Mouse (Mus musculus) hindbrain, embryonic 16.5 days (tissue): ENCODE measurements around the gene Flt3l. TPM values are rescaled to one million over a fixed set of nuclear protein-coding genes. Genes with fewer than 3 reads are reported as not detected.
"Not testable (repeated sequence)": the region's sequence is repeated elsewhere in the genome, so short reads cannot be mapped to it uniquely, and the experiment has no call there.

Experiments
- ATAC-seq: fragments of 200-750 bp; cut with Nextera tagmentation; 2 replicates; pipeline ENCODE4 v1.8.0; 2017; ENCODE audit warnings: moderate TSS enrichment, moderate library complexity
- H3K27ac ChIP-seq: fragments of 300-500 bp; sonication (generic); 2 replicates; pipeline ENCODE4 v1.5.1; 2014; ENCODE audit warnings: low read depth, mild to moderate bottlenecking, control low read depth, low read length, moderate library complexity
- H3K27me3 ChIP-seq: fragments of 300-500 bp; sonication (generic); replicated peaks from 2 replicates; pipeline ENCODE4 v1.6.1; 2014; ENCODE audit warnings: low read length; ENCODE audit not compliant: control insufficient read depth, insufficient read depth
- H3K36me3 ChIP-seq: fragments of 300-500 bp; sonication (generic); 2 replicates; pipeline ENCODE4 v1.6.1; 2014; ENCODE audit warnings: mild to moderate bottlenecking, low read length, moderate library complexity, mixed read lengths; ENCODE audit not compliant: control insufficient read depth, insufficient read depth
- H3K4me1 ChIP-seq: fragments of 300-500 bp; sonication (generic); 2 replicates; pipeline ENCODE4 v1.6.1; 2014; ENCODE audit warnings: low read depth, low read length; ENCODE audit not compliant: control insufficient read depth, insufficient read depth
- H3K4me2 ChIP-seq: fragments of 300-500 bp; sonication (generic); 2 replicates; pipeline ENCODE4 v1.6.1; 2014; ENCODE audit warnings: mild to moderate bottlenecking, low read length, control low read depth, moderate library complexity
- H3K4me3 ChIP-seq: fragments of 300-500 bp; sonication (generic); 2 replicates; pipeline ENCODE4 v1.5.1; 2014; ENCODE audit warnings: mild to moderate bottlenecking, low read length, control low read depth, moderate library complexity
- H3K9ac ChIP-seq: fragments of 300-500 bp; sonication (generic); 2 replicates; pipeline ENCODE4 v1.6.1; 2014; ENCODE audit warnings: low read depth, mild to moderate bottlenecking, control low read depth, low read length, moderate library complexity
- H3K9me3 ChIP-seq: fragments of 300-500 bp; sonication (generic); 2 replicates; pipeline ENCODE4 v1.6.1; 2014; ENCODE audit warnings: mild to moderate bottlenecking, low read length, moderate library complexity; ENCODE audit not compliant: control insufficient read depth
- WGBS: fragments of 180-500 bp; shearing (Covaris S2); extraction: QIAGEN DNeasy Blood & Tissue Kit; methylation state at CpG from one replicate; pipeline ENCODE4 v1.1.7; 2014; 5-methylcytosine and 5-hydroxymethylcytosine counted together
- polyA plus RNA-seq: library from polyadenylated mRNA; unstranded; fragments of >200 nt; fragmentation: Nextera tagmentation; extraction: Ambion mirVana; gene quantifications from 2 replicates; pipeline ENCODE4 v1.2.1, GENCODE M21; 2015

The Flt3l gene
- polyA plus RNA-seq, 1 experiment from 2014 or later = 2.8 TPM

DNA sequence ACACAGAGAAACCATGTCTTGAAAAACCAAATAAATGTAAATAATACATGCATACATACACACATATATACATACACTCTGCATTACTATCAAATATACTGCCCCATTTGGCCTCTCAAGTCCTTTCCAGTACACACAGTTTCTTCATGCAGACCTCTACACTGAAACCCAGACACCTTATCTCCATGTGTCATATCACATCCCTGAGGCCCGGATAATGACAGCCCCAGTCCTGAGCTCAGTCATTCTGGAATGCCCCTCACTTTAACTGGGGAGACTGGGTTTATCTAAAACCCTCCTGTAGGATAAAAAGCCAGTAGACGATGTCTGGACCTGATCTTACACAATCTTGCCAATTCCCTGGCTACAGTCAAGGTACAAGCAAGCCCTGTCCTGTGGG, 22.8 kb downstream of the Flt3l start:
- Histone ChIP-seq H3K27ac (no peak overlapping the region), H3K9ac (no peak overlapping the region), H3K4me1 (no peaks in the 10 kb centered on the region), H3K9me3 (no peaks in the 10 kb centered on the region), H3K27me3 (no peaks in the 10 kb centered on the region), H3K4me2 (no peak overlapping the region), H3K36me3 (0 out of 2 replicates have a peak, but pooled peaks cover 2% of the 10 kb centered on the region), H3K4me3 (no peak overlapping the region)
- ATAC-seq = no peak
- WGBS = 82% methylated on average over 2 of the region's 2 CpGs

DNA sequence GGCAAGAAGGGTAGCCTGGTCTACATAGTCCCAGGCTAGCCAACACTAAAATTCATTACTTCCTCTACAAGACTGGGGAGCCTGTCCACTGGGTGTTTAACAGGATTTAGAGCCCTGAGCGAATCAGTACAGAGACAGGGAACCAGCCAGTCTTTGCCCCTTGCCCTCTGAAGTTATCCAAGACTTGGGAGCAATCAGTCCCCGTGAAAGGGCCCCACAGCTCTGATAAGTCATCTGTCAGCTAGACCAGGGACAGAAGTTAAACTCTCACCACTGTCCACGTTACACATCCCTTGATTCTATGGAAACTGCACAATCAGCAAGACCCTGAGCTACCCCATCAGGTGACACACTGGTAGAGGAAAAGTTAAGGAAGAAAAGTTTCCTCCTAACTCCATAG, 23.7 kb downstream of the Flt3l start:
- 75% methylated on average over 3 of the region's 3 CpGs for WGBS
- ATAC-seq = no peak
- Histone ChIP-seq H3K4me2 (no peak overlapping the region), H3K4me3 (no peak overlapping the region), H3K27ac (no peak overlapping the region), H3K9ac (no peak overlapping the region), H3K27me3 (no peaks in the 10 kb centered on the region), H3K9me3 (no peaks in the 10 kb centered on the region), H3K4me1 (no peaks in the 10 kb centered on the region), H3K36me3 (no peaks in the 10 kb centered on the region)

DNA sequence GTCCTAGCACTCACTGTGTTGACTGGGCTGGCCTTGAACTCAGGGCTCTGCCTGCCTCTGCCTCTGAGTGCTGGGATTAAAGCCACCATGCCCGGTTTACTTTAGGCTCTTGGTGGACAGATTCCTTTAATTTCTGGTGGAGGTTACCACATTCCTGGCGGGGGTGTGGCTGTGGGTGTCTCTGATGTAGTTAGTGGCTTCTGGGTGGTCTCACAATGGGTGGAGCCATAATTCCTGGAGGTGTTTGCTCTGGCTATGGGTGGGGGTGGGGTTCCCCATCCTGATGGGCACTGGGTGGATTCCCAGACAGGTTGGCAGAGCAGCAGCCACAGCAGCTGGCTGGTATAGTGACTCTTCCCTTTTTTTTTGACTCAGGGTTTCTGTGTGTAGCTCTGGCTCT, 24.3 kb downstream of the Flt3l start:
- no peak overlapping the region for H3K27ac ChIP-seq
- no peak overlapping the region for H3K4me2 ChIP-seq
- no peaks in the 10 kb centered on the region for H3K36me3 ChIP-seq
- no peak overlapping the region for H3K4me3 ChIP-seq
- no peaks in the 10 kb centered on the region for H3K9me3 ChIP-seq
- WGBS = 72% methylated on average over 2 of the region's 2 CpGs
- no peak for ATAC-seq
- no peaks in the 10 kb centered on the region for H3K27me3 ChIP-seq
- H3K4me1 ChIP-seq = no peaks in the 10 kb centered on the region
- no peak overlapping the region for H3K9ac ChIP-seq

DNA sequence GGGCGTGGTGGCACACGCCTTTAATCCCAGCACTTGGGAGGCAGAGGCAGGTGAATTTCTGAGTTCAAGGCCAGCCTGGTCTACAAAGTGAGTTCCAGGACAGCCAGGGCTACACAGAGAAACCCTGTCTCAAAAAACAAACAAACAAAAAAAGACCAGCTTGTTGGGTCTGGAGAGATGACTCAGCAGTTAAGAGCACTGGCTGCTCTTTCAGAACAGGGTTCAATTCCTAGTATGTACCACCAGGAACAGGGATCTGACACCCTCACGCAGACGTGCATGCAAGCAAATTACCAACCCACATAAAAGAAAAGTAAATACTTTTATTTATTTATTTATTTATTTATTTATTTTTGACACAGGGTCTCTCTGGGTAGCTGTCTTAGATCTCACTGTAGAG, 26.1 kb downstream of the Flt3l start:
- 90% methylated on average over 4 of the region's 4 CpGs for WGBS
- H3K4me2 ChIP-seq, H3K27me3 ChIP-seq, H3K9me3 ChIP-seq, H3K27ac ChIP-seq, H3K4me3 ChIP-seq, H3K4me1 ChIP-seq, H3K9ac ChIP-seq, ATAC-seq, H3K36me3 ChIP-seq: not testable (repeated sequence)

DNA sequence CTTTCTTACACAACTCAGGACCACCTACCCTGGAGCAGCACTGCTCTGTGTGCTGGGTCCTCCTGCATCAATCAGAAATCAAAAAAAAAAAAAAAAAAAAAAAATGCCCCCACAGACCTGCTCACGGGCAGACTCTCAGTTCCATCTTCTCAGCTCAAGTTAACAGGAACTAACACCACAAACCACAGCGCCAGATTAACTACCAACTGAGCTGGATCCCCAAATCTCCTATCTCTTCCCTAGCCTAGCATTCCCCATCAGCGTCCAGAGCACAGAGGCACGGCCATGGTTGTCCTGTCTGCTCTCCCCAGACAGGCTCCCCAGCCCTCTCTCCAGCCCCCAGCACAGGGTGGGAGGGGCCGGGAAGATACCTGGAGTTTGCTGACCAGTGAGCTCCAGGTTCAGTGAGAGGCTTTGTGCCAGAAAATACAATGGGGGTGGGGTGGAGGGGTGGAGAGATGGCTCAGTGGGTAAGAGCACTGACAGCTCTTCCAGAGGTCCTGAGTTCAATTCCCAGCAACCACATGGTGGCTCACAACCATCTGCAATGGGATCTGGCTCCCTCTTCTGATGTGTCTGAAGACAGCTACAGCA, 29.1 kb downstream of the Flt3l start:
- no peak overlapping the region for H3K9ac ChIP-seq
- ATAC-seq = no peak
- no peaks in the 10 kb centered on the region for H3K9me3 ChIP-seq
- no peak overlapping the region for H3K4me3 ChIP-seq
- WGBS = 54% methylated on average over 5 of the region's 5 CpGs
- H3K4me1 ChIP-seq = no peaks in the 10 kb centered on the region
- no peak overlapping the region for H3K4me2 ChIP-seq
- no peaks in the 10 kb centered on the region for H3K27me3 ChIP-seq
- no peaks in the 10 kb centered on the region for H3K36me3 ChIP-seq
- H3K27ac ChIP-seq = no peak overlapping the region

DNA sequence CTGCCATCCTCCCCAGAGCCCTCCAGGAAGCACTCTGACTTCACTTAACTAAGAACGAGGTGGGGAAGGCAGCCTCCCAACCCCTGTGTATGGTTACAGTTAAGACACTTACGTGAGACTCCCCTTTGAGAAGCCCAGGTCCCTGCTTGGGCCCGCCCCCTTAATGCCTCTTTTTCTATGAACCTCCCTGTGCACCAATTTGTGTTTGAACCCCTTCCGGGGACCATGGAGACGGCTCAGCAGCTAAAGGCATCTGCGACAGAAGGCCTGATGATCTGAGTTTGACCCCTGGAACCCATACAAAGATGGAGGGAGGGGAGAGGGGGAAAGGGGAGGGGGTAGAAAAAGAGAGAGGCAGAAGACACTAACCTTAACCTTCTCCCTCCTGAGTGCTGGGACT, 29.8 kb downstream of the Flt3l start:
- Histone ChIP-seq H3K4me3 (no peak overlapping the region), H3K27ac (no peak overlapping the region), H3K9me3 (no peaks in the 10 kb centered on the region), H3K27me3 (no peaks in the 10 kb centered on the region), H3K4me1 (no peaks in the 10 kb centered on the region), H3K9ac (no peak overlapping the region), H3K36me3 (no peaks in the 10 kb centered on the region), H3K4me2 (no peak overlapping the region)
- no peak for ATAC-seq
- WGBS = 21% methylated on average over 6 of the region's 6 CpGs

DNA sequence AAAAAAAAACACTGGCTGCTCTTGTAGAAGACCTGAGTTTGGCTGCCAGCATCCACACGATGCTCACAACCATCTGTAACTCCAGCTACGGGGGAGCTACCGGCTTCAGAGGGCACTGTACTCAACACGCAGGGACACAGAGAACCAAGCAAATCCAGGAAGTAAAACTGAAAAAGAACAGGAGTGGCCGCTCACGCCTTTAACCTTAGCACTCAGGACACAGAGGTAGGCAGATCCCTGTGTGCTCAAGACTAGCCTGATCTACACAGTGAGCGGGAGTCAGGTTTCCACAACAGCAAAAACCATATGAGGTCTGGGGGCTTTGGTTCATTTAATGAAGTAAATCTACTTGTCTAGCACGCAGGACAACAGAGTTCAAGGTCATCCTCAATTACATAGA, 30.7 kb downstream of the Flt3l start:
- Histone ChIP-seq H3K4me3 (no peak overlapping the region), H3K4me1 (no peaks in the 10 kb centered on the region), H3K9me3 (no peaks in the 10 kb centered on the region), H3K36me3 (no peaks in the 10 kb centered on the region), H3K9ac (no peak overlapping the region), H3K27ac (no peak overlapping the region), H3K27me3 (no peaks in the 10 kb centered on the region), H3K4me2 (no peak overlapping the region)
- 79% methylated on average over 8 of the region's 8 CpGs for WGBS
- no peak for ATAC-seq

DNA sequence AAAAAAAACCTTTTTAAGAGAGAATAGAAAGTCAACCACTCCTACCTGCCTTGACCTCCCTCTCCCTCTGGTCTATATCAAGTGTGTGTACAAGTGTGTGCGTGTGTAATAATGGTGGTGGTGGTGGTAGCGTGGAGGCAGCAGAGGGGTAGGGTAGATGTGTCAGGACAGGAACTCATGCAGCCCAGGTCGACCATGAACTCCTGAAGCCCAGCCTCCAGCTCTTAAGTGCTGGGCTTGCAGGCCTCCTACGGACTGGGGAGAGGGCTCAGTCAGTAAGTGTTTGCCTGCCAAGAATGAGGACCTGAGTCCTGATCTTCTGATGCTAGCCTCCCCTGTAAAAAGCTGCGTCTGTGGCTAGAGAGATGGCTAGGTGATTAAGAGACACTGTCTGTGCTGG, 31.3 kb downstream of the Flt3l start:
- Histone ChIP-seq H3K36me3 (no peaks in the 10 kb centered on the region), H3K9ac (no peak overlapping the region), H3K27ac (no peak overlapping the region), H3K4me3 (no peak overlapping the region), H3K27me3 (no peaks in the 10 kb centered on the region), H3K9me3 (no peaks in the 10 kb centered on the region), H3K4me1 (no peaks in the 10 kb centered on the region), H3K4me2 (no peak overlapping the region)
- WGBS = 81% methylated on average over 5 of the region's 5 CpGs
- ATAC-seq = no peak

DNA sequence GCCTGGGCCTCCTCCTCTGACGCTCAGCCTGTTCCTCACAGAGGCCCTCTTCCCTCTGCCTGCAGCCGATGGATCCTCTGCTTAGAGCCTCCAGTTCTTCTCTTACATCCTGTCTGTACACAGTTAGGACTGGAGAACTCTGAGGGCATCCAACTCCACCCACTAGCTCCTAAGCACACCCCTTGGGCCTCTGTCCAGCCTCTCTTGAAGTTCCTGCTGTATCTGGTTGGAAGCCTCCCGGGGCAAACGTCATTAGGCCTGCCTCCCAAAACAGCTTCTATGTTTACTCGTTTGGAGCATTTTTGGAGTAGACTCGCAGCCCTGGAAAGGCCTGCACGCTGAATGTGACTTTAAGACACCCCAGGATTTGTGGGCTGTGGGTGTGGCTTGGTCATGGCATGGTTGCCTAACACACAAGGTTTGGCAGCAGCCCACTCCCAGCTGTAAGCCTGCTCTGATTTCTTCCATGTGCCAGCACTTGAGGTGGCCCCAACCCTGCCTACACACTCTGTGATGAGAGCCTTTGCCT, 32.5 kb downstream of the Flt3l start, which contains the start of gene Fcgrt:
Gene Fcgrt, minus strand, starts transcription at position 200 of the 529 bp plus-strand sequence.
- Histone ChIP-seq H3K27me3 (no peaks in the 10 kb centered on the region), H3K4me2 (peak within 1 kb of the TSS; percentile 24), H3K9me3 (no peaks in the 10 kb centered on the region), H3K27ac (peak within 1 kb of the TSS; percentile 63; the same call in 1 of the 2 replicates), H3K9ac (no peak within 1 kb of the TSS; the same call in none of the 2 replicates), H3K36me3 (no peaks in the 10 kb centered on the region), H3K4me1 (no peaks in the 10 kb centered on the region), H3K4me3 (peak within 1 kb of the TSS; percentile 18)
- 64% methylated on average over 7 of the region's 7 CpGs for WGBS
- peak; percentile 79 for ATAC-seq
